Mouse (Mus musculus) E14TG2a.4 (cell line): ENCODE measurements around the gene Hoxa7.

ENCODE experiments used
- CTCF ChIP-seq: conservative IDR thresholded peaks from 2 replicates; pipeline ENCODE4 v1.5.1; 2014; ENCODE audit warnings: low read length
- NANOG ChIP-seq: IDR thresholded peaks from 2 replicates; pipeline ENCODE4 v1.6.1; 2014; ENCODE audit warnings: borderline replicate concordance, low read length, mixed read lengths

GRCm38 (mm10) chr6:52229558-52230416 lies 8.1 kb upstream of the Hoxa7 start:
- TF ChIP-seq CTCF: no peak
- TF ChIP-seq NANOG: no peak
